Mouse (Mus musculus) neural tube, embryonic 14.5 days (tissue): ENCODE measurements around the gene Tnfrsf1b. TPM values are rescaled to one million over a fixed set of nuclear protein-coding genes. Genes with fewer than 3 reads are reported as not detected.

Source experiments
- ATAC-seq: fragments of 200-750 bp; cut with Nextera tagmentation; 2 replicates; pipeline ENCODE4 v1.8.0; 2017; ENCODE audit warnings: low read depth, mild to moderate bottlenecking, moderate TSS enrichment, moderate library complexity
- H3K27ac ChIP-seq: fragments of 300-500 bp; sonication (generic); 2 replicates; pipeline ENCODE4 v1.5.1; 2014; ENCODE audit warnings: low read depth, mild to moderate bottlenecking, control low read depth, low read length, moderate library complexity, mixed read lengths
- H3K27me3 ChIP-seq: fragments of 300-500 bp; sonication (generic); 2 replicates; pipeline ENCODE4 v1.6.1; 2014; ENCODE audit warnings: low read length; ENCODE audit not compliant: control insufficient read depth, insufficient read depth
- H3K36me3 ChIP-seq: fragments of 300-500 bp; sonication (generic); 2 replicates; pipeline ENCODE4 v1.6.1; 2014; ENCODE audit warnings: low read length, mixed read lengths; ENCODE audit not compliant: control insufficient read depth, insufficient read depth
- H3K4me1 ChIP-seq: fragments of 300-500 bp; sonication (generic); 2 replicates; pipeline ENCODE4 v1.6.1; 2014; ENCODE audit warnings: low read length; ENCODE audit not compliant: control insufficient read depth, insufficient read depth
- H3K4me2 ChIP-seq: fragments of 300-500 bp; sonication (generic); 2 replicates; pipeline ENCODE4 v1.6.1; 2014; ENCODE audit warnings: mild to moderate bottlenecking, low read depth, low read length, control low read depth
- H3K4me3 ChIP-seq: fragments of 300-500 bp; sonication (generic); 2 replicates; pipeline ENCODE4 v1.5.1; 2014; ENCODE audit warnings: low read depth, low read length, control low read depth, mixed read lengths
- H3K9ac ChIP-seq: fragments of 300-500 bp; sonication (generic); replicated peaks from 2 replicates; pipeline ENCODE4 v1.6.1; 2014; ENCODE audit warnings: low read depth, mild to moderate bottlenecking, control low read depth, low read length, mixed read lengths
- H3K9me3 ChIP-seq: fragments of 300-500 bp; sonication (generic); 2 replicates; pipeline ENCODE4 v1.6.1; 2016; ENCODE audit warnings: low read length; ENCODE audit not compliant: control insufficient read depth
- WGBS: fragments of 180-500 bp; shearing (Covaris S2); extraction: QIAGEN DNeasy Blood & Tissue Kit; methylation state at CpG from one replicate; pipeline ENCODE4 v1.1.7; 2014; 5-methylcytosine and 5-hydroxymethylcytosine counted together
- polyA plus RNA-seq: library from polyadenylated mRNA; unstranded; fragments of >200 nt; fragmentation: Nextera tagmentation; extraction: Ambion mirVana; gene quantifications from 2 replicates; pipeline ENCODE4 v1.2.1, GENCODE M21; 2014

The Tnfrsf1b gene
- polyA plus RNA-seq, 1 experiment from 2014 or later: 3.6 TPM

DNA sequence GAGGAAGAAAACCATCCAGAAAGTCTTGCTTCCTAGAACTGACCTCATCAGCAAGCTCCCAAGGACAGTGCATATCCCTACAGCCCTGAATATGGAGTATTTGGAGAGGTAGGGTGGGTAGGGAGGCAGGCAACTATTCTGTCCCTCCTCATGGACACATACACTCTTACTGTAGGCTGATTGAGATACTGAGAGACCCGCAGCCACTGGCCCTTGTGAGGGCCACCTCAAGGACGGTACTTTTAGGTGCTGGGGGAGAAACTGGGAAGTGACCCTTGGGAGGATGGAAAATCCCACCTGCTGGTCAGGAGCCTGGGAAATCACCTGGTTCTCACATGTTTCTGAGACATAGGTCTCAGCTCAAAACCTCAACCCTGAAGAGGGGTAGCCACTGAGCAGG, 886 bp upstream of the Tnfrsf1b start:
- Histone ChIP-seq H3K4me2 (no peak overlapping the region), H3K4me1 (0 out of 2 replicates have a peak, but pooled peaks cover 4% of the 10 kb centered on the region), H3K27me3 (peaks cover 6% of the 10 kb centered on the region; the same call in 1 of the 2 replicates), H3K9ac (no peak overlapping the region), H3K36me3 (no peaks in the 10 kb centered on the region), H3K4me3 (no peak overlapping the region), H3K27ac (no peak overlapping the region), H3K9me3 (no peaks in the 10 kb centered on the region)
- ATAC-seq: no peak
- WGBS: 70% methylated on average over 2 of the region's 2 CpGs

DNA sequence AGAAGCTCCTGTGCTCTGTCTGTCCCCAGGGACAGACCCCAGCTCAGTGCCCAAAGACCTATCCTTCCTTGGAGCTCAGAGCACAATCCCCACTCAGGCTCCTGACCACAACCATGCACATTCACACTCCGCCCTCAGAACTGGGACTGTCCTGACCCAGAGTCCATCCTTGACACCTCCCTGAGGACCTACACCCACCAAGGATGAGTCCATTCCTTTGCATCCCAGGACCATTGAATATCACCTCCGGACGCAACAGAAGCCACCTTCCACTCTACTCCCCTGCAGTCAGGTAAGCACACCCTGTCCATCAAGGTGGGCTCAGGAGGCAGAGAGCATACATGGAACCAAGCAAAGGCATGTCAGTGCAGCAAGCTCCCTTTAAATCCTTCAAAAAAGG, 1.1 kb downstream of the Tnfrsf1b start:
- 0 out of 2 replicates have a peak, but pooled peaks cover 4% of the 10 kb centered on the region for H3K4me1 ChIP-seq
- ATAC-seq: no peak
- H3K27me3 ChIP-seq: peaks cover 6% of the 10 kb centered on the region; the same call in 1 of the 2 replicates
- no peak overlapping the region for H3K27ac ChIP-seq
- no peaks in the 10 kb centered on the region for H3K9me3 ChIP-seq
- H3K4me2 ChIP-seq: peak overlapping the region; percentile 78; the same call in 1 of the 2 replicates
- 92% methylated on average over 3 of the region's 3 CpGs for WGBS
- peak overlapping the region; percentile 41 for H3K4me3 ChIP-seq
- H3K36me3 ChIP-seq: no peaks in the 10 kb centered on the region
- H3K9ac ChIP-seq: no peak overlapping the region

- Histone ChIP-seq H3K4me2 (no peak overlapping the region), H3K9ac (no peak overlapping the region), H3K4me1 (0 out of 2 replicates have a peak, but pooled peaks cover 4% of the 10 kb centered on the region), H3K4me3 (no peak overlapping the region), H3K27me3 (peaks cover 6% of the 10 kb centered on the region; the same call in 1 of the 2 replicates), H3K36me3 (no peaks in the 10 kb centered on the region), H3K9me3 (no peaks in the 10 kb centered on the region), H3K27ac (no peak overlapping the region)
- ATAC-seq: no peak
- WGBS: 84% methylated on average over 2 of the region's 2 CpGs
Observed at GRCm38 (mm10) chr4:145244676-145245075, 2.0 kb downstream of the Tnfrsf1b start.

DNA sequence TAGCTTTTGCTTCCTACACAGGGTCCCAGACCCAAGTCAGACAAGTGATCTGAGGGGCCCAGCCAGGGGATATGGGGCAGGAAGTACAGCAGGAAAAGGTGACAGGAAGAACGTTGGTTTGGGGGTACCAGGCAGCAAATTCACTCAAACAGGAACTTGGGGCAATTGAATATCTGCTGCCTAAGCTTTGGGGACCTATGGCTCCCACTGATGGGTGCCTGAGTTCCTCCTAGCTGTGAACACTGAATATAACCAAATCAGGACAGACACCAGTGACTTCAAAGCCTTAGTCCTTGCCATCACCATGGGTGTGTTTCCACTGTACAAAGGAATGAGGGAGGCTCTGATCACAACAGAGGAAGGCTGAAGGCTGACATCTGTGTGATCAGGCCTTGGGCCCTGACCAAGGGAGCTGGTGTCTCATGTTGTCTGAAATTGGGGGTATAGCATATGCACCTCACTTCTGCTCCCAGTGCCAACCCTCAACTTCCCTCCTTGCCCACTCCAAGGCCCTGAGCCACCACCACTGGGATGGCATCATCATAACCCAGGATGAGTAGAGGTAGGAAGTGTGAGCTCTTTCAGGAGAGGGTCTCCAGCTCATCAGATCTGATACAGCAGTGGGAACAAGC, 3.8 kb downstream of the Tnfrsf1b start:
- 74% methylated on average over 1 of the region's 1 CpGs for WGBS
- no peak overlapping the region for H3K4me3 ChIP-seq
- H3K27ac ChIP-seq: no peak overlapping the region
- H3K9ac ChIP-seq: no peak overlapping the region
- H3K9me3 ChIP-seq: no peaks in the 10 kb centered on the region
- no peak for ATAC-seq
- H3K4me2 ChIP-seq: no peak overlapping the region
- H3K27me3 ChIP-seq: peaks cover 6% of the 10 kb centered on the region; the same call in 1 of the 2 replicates
- no peaks in the 10 kb centered on the region for H3K36me3 ChIP-seq
- 0 out of 2 replicates have a peak, but pooled peaks cover 4% of the 10 kb centered on the region for H3K4me1 ChIP-seq

GRCm38 (mm10) chr4:145240723-145241231, 5.9 kb downstream of the Tnfrsf1b start:
- Histone ChIP-seq H3K9me3 (no peaks in the 10 kb centered on the region), H3K36me3 (no peaks in the 10 kb centered on the region)
- WGBS: 71% methylated on average over 4 of the region's 4 CpGs

GRCm38 (mm10) chr4:145239049-145239830, 7.4 kb downstream of the Tnfrsf1b start:
- Histone ChIP-seq H3K4me2 (no peak overlapping the region), H3K4me3 (no peak overlapping the region), H3K4me1 (no peaks in the 10 kb centered on the region), H3K27me3 (no peaks in the 10 kb centered on the region), H3K9me3 (no peaks in the 10 kb centered on the region), H3K27ac (no peak overlapping the region), H3K36me3 (no peaks in the 10 kb centered on the region), H3K9ac (no peak overlapping the region)
- ATAC-seq: peak; percentile 78; the same call in 1 of the 2 replicates
- 44% methylated on average over 4 of the region's 4 CpGs for WGBS

More at GRCm38 (mm10) chr4:145240723-145241231, 5.9 kb downstream of the Tnfrsf1b start:
- no peak overlapping the region for H3K4me3 ChIP-seq
- no peak overlapping the region for H3K9ac ChIP-seq
- H3K27ac ChIP-seq: no peak overlapping the region
- peaks cover 3% of the 10 kb centered on the region; the same call in 1 of the 2 replicates for H3K27me3 ChIP-seq
- no peak for ATAC-seq
- H3K4me1 ChIP-seq: no peaks in the 10 kb centered on the region
- H3K4me2 ChIP-seq: no peak overlapping the region

- Histone ChIP-seq H3K4me2 (no peak overlapping the region), H3K9ac (no peak overlapping the region), H3K27me3 (no peaks in the 10 kb centered on the region), H3K9me3 (no peaks in the 10 kb centered on the region), H3K4me1 (no peaks in the 10 kb centered on the region), H3K36me3 (no peaks in the 10 kb centered on the region), H3K4me3 (no peak overlapping the region), H3K27ac (no peak overlapping the region)
- ATAC-seq: no peak
- WGBS: 90% methylated on average over 7 of the region's 7 CpGs
Observed at GRCm38 (mm10) chr4:145236027-145236426, 10.6 kb downstream of the Tnfrsf1b start.

DNA sequence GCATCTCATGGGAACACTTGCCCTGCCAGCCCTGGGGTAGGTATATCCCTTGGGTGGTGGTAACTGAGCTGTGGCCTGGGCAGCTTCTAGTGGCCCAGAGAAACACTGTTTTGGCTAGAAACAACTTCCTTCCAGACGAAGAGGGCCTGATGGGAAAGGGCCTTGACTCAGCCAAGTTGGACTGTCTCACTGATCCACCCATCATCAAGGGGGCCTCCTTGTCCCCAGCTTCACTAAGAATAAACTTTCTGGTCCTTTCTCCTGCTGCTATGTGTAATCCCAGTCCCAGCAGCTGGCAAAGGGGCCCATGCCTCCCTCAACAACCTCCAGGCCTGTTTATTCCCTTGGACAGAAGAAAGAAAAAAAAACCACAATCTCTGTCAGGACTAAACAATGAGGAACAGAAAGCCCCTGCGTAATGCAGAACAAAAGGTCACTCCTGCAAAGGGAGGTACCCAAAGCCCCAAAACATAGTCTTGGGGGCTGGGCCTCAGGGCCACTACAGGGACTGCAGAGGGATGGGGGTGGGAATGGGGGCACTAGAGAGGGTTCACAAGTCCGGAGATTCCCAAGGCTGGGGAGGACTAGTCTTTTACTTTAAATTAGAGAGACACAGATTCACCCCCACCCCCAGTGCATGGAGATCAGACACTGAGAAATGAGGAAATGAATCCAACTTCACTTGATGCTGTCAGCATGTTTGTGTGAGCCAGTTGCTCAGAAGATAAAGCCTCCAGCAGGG, 13.0 kb downstream of the Tnfrsf1b start:
- Histone ChIP-seq H3K36me3 (no peaks in the 10 kb centered on the region), H3K4me1 (no peaks in the 10 kb centered on the region), H3K4me2 (no peak overlapping the region), H3K27me3 (no peaks in the 10 kb centered on the region), H3K9me3 (no peaks in the 10 kb centered on the region), H3K4me3 (no peak overlapping the region), H3K9ac (no peak overlapping the region), H3K27ac (no peak overlapping the region)
- no peak for ATAC-seq
- WGBS: 22% methylated on average over 3 of the region's 3 CpGs
